Mouse (Mus musculus): Measurements from ENCODE around the gene Tsfm. TPM values are rescaled to one million over a fixed set of nuclear protein-coding genes. Genes with fewer than 3 reads are reported as not detected.

Tsfm gene
- polyA plus RNA-seq, 1 experiment from 2014 or later: 86.6 TPM

DNA sequence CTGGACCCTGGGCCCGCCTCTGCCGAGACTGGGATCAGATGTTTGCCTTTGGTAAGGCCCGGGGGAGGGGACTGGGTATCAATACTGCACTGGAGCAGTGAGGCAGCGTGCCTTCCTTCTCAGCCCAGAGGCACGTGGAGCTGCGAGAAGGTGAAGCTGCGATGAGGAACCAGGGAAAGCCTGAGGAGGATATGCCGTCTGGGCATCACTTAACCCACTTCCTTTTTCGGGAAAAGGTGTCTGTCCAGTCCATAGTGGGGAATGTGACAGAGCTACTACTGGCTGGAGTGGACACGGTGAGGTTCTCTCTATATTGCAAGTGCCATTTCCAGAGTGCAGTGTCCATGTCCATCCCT is 19.5 kb upstream of the Tsfm start:
- WGBS: 14% methylated on average over 10 of the region's 10 CpGs
- H3K9ac ChIP-seq: no peak overlapping the region
- no peak for ATAC-seq (ENCODE audit: extremely low read depth, insufficient number of reproducible peaks, low FRiP score, low TSS enrichment)
- no peak overlapping the region for H3K4me2 ChIP-seq
- H3K4me1 ChIP-seq: peaks cover 21% of the 10 kb centered on the region
- peaks cover 7% of the 10 kb centered on the region for H3K36me3 ChIP-seq
- peak overlapping the region; percentile 32; the same call in 1 of the 2 replicates for H3K4me3 ChIP-seq
- no peaks in the 10 kb centered on the region for H3K9me3 ChIP-seq
- H3K27ac ChIP-seq (replicated peaks): no peak overlapping the region
- peaks cover 81% of the 10 kb centered on the region for H3K27me3 ChIP-seq (replicated peaks)

DNA sequence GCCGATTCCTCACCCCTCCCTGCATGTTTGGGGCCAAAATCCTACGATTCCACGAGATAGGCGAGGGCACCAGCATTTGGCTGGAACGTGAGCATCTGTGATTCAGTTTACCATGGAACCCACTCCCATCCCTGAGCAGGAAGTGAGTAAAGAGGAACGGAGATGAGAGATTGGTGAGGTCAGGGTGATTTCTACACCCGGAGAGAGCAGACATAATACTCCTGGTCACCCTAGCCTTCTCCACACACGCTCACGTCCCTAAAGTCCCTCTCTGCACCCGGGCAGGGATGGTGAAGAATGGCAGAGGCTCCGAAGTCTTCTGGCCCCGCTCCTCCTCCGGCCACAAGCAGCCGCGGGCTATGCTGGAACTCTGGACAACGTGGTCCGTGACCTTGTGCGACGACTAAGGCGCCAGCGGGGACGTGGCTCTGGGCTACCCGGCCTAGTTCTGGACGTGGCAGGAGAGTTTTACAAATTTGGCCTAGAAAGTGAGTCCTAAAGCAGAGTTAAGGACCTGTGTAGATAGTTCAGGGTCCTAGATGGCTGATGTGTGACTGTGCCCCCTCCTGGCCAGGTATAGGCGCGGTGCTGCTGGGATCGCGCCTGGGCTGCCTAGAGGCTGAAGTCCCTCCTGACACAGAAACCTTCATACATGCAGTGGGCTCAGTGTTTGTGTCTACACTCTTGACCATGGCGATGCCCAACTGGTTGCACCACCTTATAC is 18.9 kb upstream of the Tsfm start:
- peak overlapping the region; percentile 50; the same call in 1 of the 2 replicates for H3K9ac ChIP-seq
- no peak for ATAC-seq (ENCODE audit: extremely low read depth, insufficient number of reproducible peaks, low FRiP score, low TSS enrichment)
- peak overlapping the region; percentile 32 for H3K4me3 ChIP-seq
- H3K4me2 ChIP-seq: peak overlapping the region; percentile 51
- no peaks in the 10 kb centered on the region for H3K9me3 ChIP-seq
- WGBS: 3% methylated on average over 29 of the region's 29 CpGs
- no peak overlapping the region for H3K27ac ChIP-seq (replicated peaks)
- peaks cover 12% of the 10 kb centered on the region for H3K36me3 ChIP-seq
- H3K27me3 ChIP-seq (replicated peaks): peaks cover 80% of the 10 kb centered on the region
- peaks cover 21% of the 10 kb centered on the region for H3K4me1 ChIP-seq

DNA sequence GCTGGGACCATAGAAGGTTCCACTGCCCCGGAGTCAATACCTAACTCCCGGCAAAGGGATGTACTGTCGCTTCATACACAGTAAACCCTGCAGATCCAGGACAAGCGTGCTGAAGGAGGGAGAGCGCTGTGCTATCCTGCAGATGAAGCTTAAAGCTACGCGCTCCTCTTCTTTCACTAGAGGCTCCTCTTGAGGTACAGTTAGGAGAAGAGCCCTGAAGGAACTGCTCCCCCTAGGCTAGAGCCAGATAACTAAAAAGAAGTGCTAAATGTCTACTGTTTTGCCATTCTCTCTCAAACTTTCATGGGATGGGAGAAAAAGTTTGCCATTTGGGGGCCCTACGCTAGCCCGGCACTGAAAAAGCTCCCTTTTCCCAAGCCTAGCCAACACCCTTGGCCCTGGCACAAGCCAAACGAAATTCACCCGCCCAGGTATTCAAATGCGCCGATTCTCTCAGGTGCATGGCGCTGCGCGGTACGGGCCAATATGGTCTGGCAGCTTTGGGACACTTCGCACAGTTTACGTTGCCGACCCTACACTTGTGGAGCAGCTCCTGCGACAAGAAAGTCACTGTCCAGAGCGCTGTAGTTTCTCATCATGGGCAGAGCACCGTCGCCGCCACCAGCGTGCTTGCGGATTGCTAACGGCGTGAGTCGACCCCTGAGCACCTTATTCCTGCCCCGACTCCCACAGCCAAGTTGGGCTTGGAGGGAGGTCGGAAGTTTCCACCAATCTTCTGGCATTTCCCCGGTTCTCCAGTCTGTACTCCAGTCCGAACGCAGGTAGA is 18.2 kb upstream of the Tsfm start:
- peak overlapping the region; percentile 32 for H3K4me3 ChIP-seq
- H3K27me3 ChIP-seq (replicated peaks): peaks cover 73% of the 10 kb centered on the region

DNA sequence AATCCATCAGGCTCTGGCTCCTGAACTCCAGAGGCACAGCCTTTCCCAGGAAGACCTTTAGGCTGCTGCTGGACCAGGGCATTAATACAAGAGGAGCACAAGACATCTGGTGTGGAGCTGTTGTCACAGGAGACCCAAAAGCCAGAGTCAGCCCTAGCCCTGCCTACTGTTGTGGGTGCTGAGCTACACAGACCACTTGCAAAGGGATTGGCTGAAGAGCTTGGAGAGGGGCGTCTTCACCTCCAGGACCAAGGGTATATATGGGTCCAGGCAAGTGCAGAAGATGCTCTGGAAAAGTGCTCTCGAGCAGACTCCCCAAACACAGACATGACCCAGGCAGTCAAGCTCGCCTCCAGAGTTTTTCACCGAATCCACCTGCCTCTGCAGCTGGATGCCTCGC is 17.3 kb upstream of the Tsfm start, which contains the start of gene Cyp27b1:
TSS of gene Cyp27b1 (plus strand) at position 297 of the 400 bp plus-strand sequence.
- peaks cover 65% of the 10 kb centered on the region for H3K27me3 ChIP-seq (replicated peaks)

More for the DNA sequence above, 18.2 kb upstream of the Tsfm start:
- H3K4me1 ChIP-seq: peaks cover 21% of the 10 kb centered on the region
- ATAC-seq (ENCODE audit: extremely low read depth, insufficient number of reproducible peaks, low FRiP score, low TSS enrichment): no peak
- peak overlapping the region; percentile 50; the same call in 1 of the 2 replicates for H3K9ac ChIP-seq
- WGBS: 5% methylated on average over 35 of the region's 35 CpGs
- no peak overlapping the region for H3K27ac ChIP-seq (replicated peaks)
- peak overlapping the region; percentile 51 for H3K4me2 ChIP-seq
- H3K36me3 ChIP-seq: peaks cover 20% of the 10 kb centered on the region
- H3K9me3 ChIP-seq: no peaks in the 10 kb centered on the region

DNA sequence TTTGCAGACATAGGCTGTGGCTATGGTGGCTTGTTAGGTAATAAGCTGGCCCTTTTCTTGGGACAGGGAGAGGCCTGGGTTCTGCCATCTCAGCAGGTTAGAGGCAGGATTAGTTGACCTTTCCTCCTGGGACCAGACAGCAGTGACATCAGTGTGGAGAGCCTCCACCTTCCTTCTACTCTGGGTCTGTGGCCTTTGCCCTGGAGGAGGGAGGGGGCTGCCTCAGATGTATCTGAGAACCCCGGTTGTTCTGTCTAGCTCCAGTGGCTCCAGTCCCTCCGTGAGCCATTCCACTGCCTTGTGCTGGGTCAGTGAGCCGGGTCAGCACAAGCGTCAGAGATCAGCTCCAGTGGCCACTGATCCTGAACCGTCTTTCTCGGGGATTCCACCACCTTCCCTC is 12.5 kb upstream of the Tsfm start:
- no peak overlapping the region; the same call in 1 of the 2 replicates for H3K9ac ChIP-seq
- no peak for ATAC-seq (ENCODE audit: extremely low read depth, insufficient number of reproducible peaks, low FRiP score, low TSS enrichment)
- H3K4me1 ChIP-seq: peaks cover 13% of the 10 kb centered on the region
- H3K36me3 ChIP-seq: peaks cover 28% of the 10 kb centered on the region
- H3K4me3 ChIP-seq: no peak overlapping the region
- 90% methylated on average over 6 of the region's 6 CpGs for WGBS
- no peak overlapping the region for H3K4me2 ChIP-seq
- no peak overlapping the region for H3K27ac ChIP-seq (replicated peaks)
- peaks cover 40% of the 10 kb centered on the region for H3K27me3 ChIP-seq (replicated peaks)
- no peaks in the 10 kb centered on the region for H3K9me3 ChIP-seq

More for the DNA sequence above, 17.3 kb upstream of the Tsfm start, which contains the start of gene Cyp27b1:
- WGBS: 25% methylated on average over 5 of the region's 5 CpGs
- Histone ChIP-seq H3K27ac (replicated peaks) (no peak within 1 kb of the TSS), H3K4me3 (peak within 1 kb of the TSS; percentile 32), H3K4me2 (peak within 1 kb of the TSS; percentile 51), H3K4me1 (peaks cover 22% of the 10 kb centered on the region), H3K36me3 (peaks cover 28% of the 10 kb centered on the region), H3K9ac (peak within 1 kb of the TSS; percentile 50; the same call in 1 of the 2 replicates), H3K9me3 (no peaks in the 10 kb centered on the region)
- no peak for ATAC-seq (ENCODE audit: extremely low read depth, insufficient number of reproducible peaks, low FRiP score, low TSS enrichment)

DNA sequence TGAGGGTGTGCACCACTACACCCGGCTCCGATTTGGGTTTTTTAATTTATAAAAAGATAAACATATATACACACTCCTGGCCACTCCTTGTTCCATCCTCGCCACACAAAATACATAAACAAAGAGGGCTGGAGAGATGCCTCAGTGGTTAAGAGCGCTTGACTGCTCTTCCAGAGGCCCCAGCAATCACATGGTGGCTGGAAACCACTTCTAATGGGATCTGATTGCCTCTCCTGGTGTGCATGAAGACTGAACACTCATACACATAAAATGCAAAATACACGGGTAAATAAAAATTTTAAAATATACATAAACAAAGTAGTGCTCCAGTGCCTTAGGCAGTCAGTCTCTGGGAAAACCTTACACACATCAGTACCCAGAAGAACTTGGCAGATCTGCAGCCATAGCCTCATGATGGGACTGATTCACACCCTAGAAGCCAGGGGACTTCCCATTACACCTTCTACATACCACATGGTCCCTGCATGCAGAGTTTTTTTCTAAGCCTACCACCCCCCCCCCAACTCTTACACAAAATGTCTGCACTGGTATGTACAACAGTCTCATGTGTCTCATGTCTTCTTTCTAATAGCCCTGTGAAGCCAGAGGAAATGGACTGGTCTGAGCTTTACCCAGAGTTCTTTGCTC is 12.0 kb upstream of the Tsfm start:
- 22% methylated on average over 5 of the region's 5 CpGs for WGBS
- Histone ChIP-seq H3K36me3 (peaks cover 28% of the 10 kb centered on the region), H3K4me3 (peak overlapping the region; percentile 86), H3K9me3 (no peaks in the 10 kb centered on the region), H3K4me2 (peak overlapping the region; percentile 97), H3K4me1 (peaks cover 13% of the 10 kb centered on the region), H3K27me3 (replicated peaks) (peaks cover 40% of the 10 kb centered on the region), H3K27ac (replicated peaks) (peak overlapping the region; percentile 69; the same call in 1 of the 2 replicates), H3K9ac (peak overlapping the region; percentile 86)
- ATAC-seq (ENCODE audit: extremely low read depth, insufficient number of reproducible peaks, low FRiP score, low TSS enrichment): no peak

GRCm38 (mm10) chr10:127041774-127042338 is 11.2 kb upstream of the Tsfm start:
- H3K4me2 ChIP-seq: peak overlapping the region; percentile 97

GRCm38 (mm10) chr10:127041274-127041766 is 10.7 kb upstream of the Tsfm start, which contains the start of the genes Mettl1 and Eef1akmt3:
Gene Mettl1, plus strand, starts transcription at chr10:127041414.
Gene Eef1akmt3, minus strand, starts transcription at chr10:127041513.
- H3K36me3 ChIP-seq: peaks cover 23% of the 10 kb centered on the region
- peak within 1 kb of the TSS; percentile 86 for H3K9ac ChIP-seq
- peak within 1 kb of the TSS; percentile 86 for H3K4me3 ChIP-seq
- peak; percentile 23; the same call in 1 of the 2 replicates for ATAC-seq (ENCODE audit: extremely low read depth, insufficient number of reproducible peaks, low FRiP score, low TSS enrichment)
- peak within 1 kb of the TSS; percentile 97 for H3K4me2 ChIP-seq
- peaks cover 13% of the 10 kb centered on the region for H3K4me1 ChIP-seq
- H3K27me3 ChIP-seq (replicated peaks): peaks cover 36% of the 10 kb centered on the region
- peak within 1 kb of the TSS; percentile 69 for H3K27ac ChIP-seq (replicated peaks)
- WGBS: 0% methylated on average over 28 of the region's 28 CpGs
- H3K9me3 ChIP-seq: no peaks in the 10 kb centered on the region

More at GRCm38 (mm10) chr10:127041774-127042338, 11.2 kb upstream of the Tsfm start:
- Histone ChIP-seq H3K9me3 (no peaks in the 10 kb centered on the region), H3K27ac (replicated peaks) (peak overlapping the region; percentile 69), H3K4me3 (peak overlapping the region; percentile 86), H3K4me1 (peaks cover 13% of the 10 kb centered on the region), H3K36me3 (peaks cover 28% of the 10 kb centered on the region), H3K27me3 (replicated peaks) (peaks cover 37% of the 10 kb centered on the region), H3K9ac (peak overlapping the region; percentile 86)
- ATAC-seq (ENCODE audit: extremely low read depth, insufficient number of reproducible peaks, low FRiP score, low TSS enrichment): peak; percentile 74
- under 1% methylated on average over 44 of the region's 44 CpGs for WGBS

- no peak for ATAC-seq (ENCODE audit: extremely low read depth, insufficient number of reproducible peaks, low FRiP score, low TSS enrichment)
- Histone ChIP-seq H3K4me2 (peak overlapping the region; percentile 97), H3K9me3 (no peaks in the 10 kb centered on the region), H3K4me3 (peak overlapping the region; percentile 86), H3K36me3 (peaks cover 21% of the 10 kb centered on the region), H3K9ac (peak overlapping the region; percentile 86), H3K4me1 (peaks cover 13% of the 10 kb centered on the region), H3K27me3 (replicated peaks) (peaks cover 37% of the 10 kb centered on the region), H3K27ac (replicated peaks) (no peak overlapping the region)
- WGBS: 2% methylated on average over 20 of the region's 20 CpGs
Measured at GRCm38 (mm10) chr10:127040569-127041214, 10.1 kb upstream of the Tsfm start.

GRCm38 (mm10) chr10:127037641-127038040 is 7.0 kb upstream of the Tsfm start:
- Histone ChIP-seq H3K27me3 (replicated peaks) (peaks cover 37% of the 10 kb centered on the region), H3K4me3 (no peak overlapping the region), H3K4me2 (no peak overlapping the region), H3K36me3 (no peaks in the 10 kb centered on the region), H3K9ac (no peak overlapping the region), H3K9me3 (no peaks in the 10 kb centered on the region), H3K27ac (replicated peaks) (no peak overlapping the region), H3K4me1 (peaks cover 8% of the 10 kb centered on the region)
- 69% methylated on average over 12 of the region's 12 CpGs for WGBS
- no peak for ATAC-seq (ENCODE audit: extremely low read depth, insufficient number of reproducible peaks, low FRiP score, low TSS enrichment)

Data from heart, embryonic 13.5 days (tissue).